Mouse (Mus musculus) bone marrow macrophage, adult 2 months (primary cell): ENCODE measurements around the gene Als2. TPM values are rescaled to one million over a fixed set of nuclear protein-coding genes. Genes with fewer than 3 reads are reported as not detected.

Experiments
- H3K27ac ChIP-seq: 2 replicates; pipeline ENCODE4 v1.5.1; 2012; ENCODE audit warnings: low read depth, low read length; ENCODE audit not compliant: insufficient read depth
- H3K4me1 ChIP-seq: 2 replicates; pipeline ENCODE4 v1.6.1; 2012; ENCODE audit warnings: low read length; ENCODE audit not compliant: control insufficient read depth, insufficient read depth
- H3K4me3 ChIP-seq: 2 replicates; pipeline ENCODE4 v1.5.1; 2012; ENCODE audit warnings: mild to moderate bottlenecking, low read length, moderate library complexity; ENCODE audit not compliant: insufficient read depth
- CTCF ChIP-seq: IDR thresholded peaks from 2 replicates; pipeline ENCODE4 v1.5.1; 2012; ENCODE audit warnings: low read depth, mild to moderate bottlenecking, low read length, moderate library complexity
- POLR2A ChIP-seq: IDR thresholded peaks from 2 replicates; pipeline ENCODE4 v1.6.1; 2012; ENCODE audit warnings: mild to moderate bottlenecking, low read depth, low read length, borderline replicate concordance
- polyA plus RNA-seq: library from polyadenylated mRNA; stranded (reverse); fragments of >200 nt; gene quantifications from 2 replicates; pipeline ENCODE4 v1.2.4, GENCODE M21; 2012; ENCODE audit not compliant: missing spikeins, insufficient read depth, insufficient read length

Gene Als2
- polyA plus RNA-seq, 1 experiment: 10.1 TPM

GRCm38 (mm10) chr1:59215446-59215845 lies 21.6 kb downstream of the Als2 start:
- no peak for TF ChIP-seq CTCF
- TF ChIP-seq POLR2A: no peak
- H3K4me1 ChIP-seq: no peaks in the 10 kb centered on the region
- H3K4me3 ChIP-seq: no peak overlapping the region
- H3K27ac ChIP-seq: no peak overlapping the region

DNA sequence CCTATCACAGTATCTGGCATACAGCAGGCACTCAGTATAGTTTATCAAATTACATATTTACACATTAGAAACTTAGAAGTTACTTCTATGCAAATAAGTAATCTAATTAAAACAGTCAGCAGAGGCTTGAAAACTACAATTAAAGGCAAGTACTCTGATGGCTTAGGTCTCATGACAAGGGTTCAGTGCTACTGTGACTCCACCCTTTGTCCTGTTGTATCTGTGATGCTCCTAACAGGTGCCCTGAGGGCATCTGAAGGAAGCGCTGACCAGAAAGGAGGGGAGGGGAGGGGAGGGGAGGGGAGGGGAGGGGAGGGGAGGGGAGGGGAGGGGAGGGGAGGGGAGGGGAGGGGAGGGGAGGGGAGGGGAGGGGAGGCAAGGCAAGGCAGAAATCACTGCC lies 24.1 kb downstream of the Als2 start:
- no peaks in the 10 kb centered on the region for H3K4me1 ChIP-seq
- H3K4me3 ChIP-seq: no peak overlapping the region
- no peak overlapping the region for H3K27ac ChIP-seq
- TF ChIP-seq POLR2A: no peak

DNA sequence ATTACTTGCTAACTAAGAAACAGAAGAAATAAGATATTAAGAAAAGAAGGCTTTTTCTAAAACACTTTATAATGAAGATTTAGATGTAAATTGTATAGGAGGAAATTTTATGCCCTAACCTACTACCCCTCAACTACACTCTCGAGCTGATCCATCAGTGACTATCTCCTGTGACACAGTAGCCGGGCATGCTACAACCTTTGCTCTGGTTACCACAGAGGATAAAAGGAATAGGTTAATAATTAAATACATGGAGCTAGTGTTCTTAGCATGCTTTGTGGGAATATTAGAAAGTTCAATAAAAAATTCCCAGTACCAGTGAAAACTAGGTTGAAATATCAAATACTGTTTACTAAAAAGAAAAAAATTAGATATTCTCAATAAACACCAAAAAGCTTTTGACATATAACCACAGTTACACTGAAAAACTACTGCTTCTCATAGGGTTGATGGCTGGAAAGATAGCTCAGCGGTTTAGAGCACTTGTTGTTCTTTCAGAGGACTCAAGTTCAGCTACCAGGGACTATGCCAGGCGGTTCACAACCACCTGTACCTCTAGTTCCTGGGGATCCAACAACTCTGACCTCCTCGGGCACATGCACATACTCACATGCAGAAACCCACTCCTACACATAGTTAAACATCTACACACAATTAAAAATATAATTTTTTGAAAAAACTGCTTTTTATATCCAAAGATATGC lies 24.8 kb downstream of the Als2 start:
- TF ChIP-seq CTCF: no peak
- TF ChIP-seq POLR2A: no peak
- Histone ChIP-seq H3K4me3 (no peak overlapping the region), H3K27ac (no peak overlapping the region), H3K4me1 (no peaks in the 10 kb centered on the region)

GRCm38 (mm10) chr1:59211651-59212050 lies 25.4 kb downstream of the Als2 start:
- Histone ChIP-seq H3K27ac (no peak overlapping the region), H3K4me3 (no peak overlapping the region), H3K4me1 (no peaks in the 10 kb centered on the region)
- no peak for TF ChIP-seq POLR2A

DNA sequence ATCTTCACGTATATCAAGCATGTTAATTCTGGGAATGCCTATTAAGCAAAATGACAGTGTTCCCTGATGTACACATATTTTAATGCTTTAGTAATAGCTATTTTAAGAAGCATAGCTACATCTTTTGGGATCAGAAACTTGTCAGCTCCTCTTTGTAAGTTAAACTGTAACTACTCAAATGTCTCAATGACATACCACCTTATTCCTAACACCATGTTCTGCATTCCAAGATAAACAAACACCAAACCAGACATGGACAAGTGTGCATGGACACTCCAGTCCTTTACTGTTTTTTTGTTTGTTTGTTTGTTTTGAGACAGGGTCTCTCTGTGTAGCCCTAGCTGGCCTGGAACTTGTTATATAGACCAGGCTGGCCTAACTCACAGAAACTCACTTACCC lies 28.7 kb downstream of the Als2 start:
- H3K27ac ChIP-seq: no peak overlapping the region
- TF ChIP-seq POLR2A: no peak
- no peak for TF ChIP-seq CTCF
- H3K4me1 ChIP-seq: no peaks in the 10 kb centered on the region
- no peak overlapping the region for H3K4me3 ChIP-seq

- TF ChIP-seq POLR2A (no peak), CTCF (no peak)
- no peak overlapping the region for H3K4me3 ChIP-seq
- H3K4me1 ChIP-seq: no peaks in the 10 kb centered on the region
- H3K27ac ChIP-seq: no peak overlapping the region
Measured at GRCm38 (mm10) chr1:59204489-59204888, 32.5 kb downstream of the Als2 start.

GRCm38 (mm10) chr1:59202367-59202766 lies 34.7 kb downstream of the Als2 start:
- H3K27ac ChIP-seq: no peak overlapping the region
- no peak overlapping the region for H3K4me3 ChIP-seq
- H3K4me1 ChIP-seq: no peaks in the 10 kb centered on the region
- no peak for TF ChIP-seq CTCF

GRCm38 (mm10) chr1:59201561-59201960 lies 35.5 kb downstream of the Als2 start:
- Histone ChIP-seq H3K4me3 (no peak overlapping the region), H3K27ac (no peak overlapping the region), H3K4me1 (no peaks in the 10 kb centered on the region)
- TF ChIP-seq POLR2A: no peak

- TF ChIP-seq POLR2A: no peak
- no peak for TF ChIP-seq CTCF
- H3K4me1 ChIP-seq: no peaks in the 10 kb centered on the region
- H3K27ac ChIP-seq: no peak overlapping the region
- H3K4me3 ChIP-seq: no peak overlapping the region
Measured at GRCm38 (mm10) chr1:59200960-59201359, 36.1 kb downstream of the Als2 start.

- Histone ChIP-seq H3K4me3 (no peak overlapping the region), H3K4me1 (0 out of 2 replicates have a peak, but pooled peaks cover 2% of the 10 kb centered on the region), H3K27ac (no peak overlapping the region)
- TF ChIP-seq CTCF (no peak), POLR2A (no peak)
Measured at GRCm38 (mm10) chr1:59194979-59195378, 42.1 kb downstream of the Als2 start.

- no peak overlapping the region for H3K27ac ChIP-seq
- 0 out of 2 replicates have a peak, but pooled peaks cover 2% of the 10 kb centered on the region for H3K4me1 ChIP-seq
- H3K4me3 ChIP-seq: no peak overlapping the region
- no peak for TF ChIP-seq CTCF
- TF ChIP-seq POLR2A: no peak
Measured at GRCm38 (mm10) chr1:59187786-59188185, 49.2 kb downstream of the Als2 start.
